Mouse (Mus musculus) cortical plate, adult 2 months (tissue): ENCODE measurements around the gene Fbxl13.

Source experiments
- CTCF ChIP-seq: fragments of 200-500 bp; IDR thresholded peaks from 2 replicates; pipeline ENCODE4 v1.5.1; 2011; ENCODE audit warnings: mild to moderate bottlenecking, control low read depth, low read length; ENCODE audit not compliant: insufficient read depth; ENCODE audit errors: extremely low read depth
- POLR2A ChIP-seq: fragments of 200-500 bp; IDR thresholded peaks from 2 replicates; pipeline ENCODE4 v1.6.1; 2011; ENCODE audit warnings: mild to moderate bottlenecking, low read length, control low read depth; ENCODE audit not compliant: insufficient read depth; ENCODE audit errors: extremely low read depth

- no peak for TF ChIP-seq CTCF
- TF ChIP-seq POLR2A: no peak
These were observed 208.9 kb downstream of the Fbxl13 start for GRCm38 (mm10) chr5:21436471-21436975.
